Mouse (Mus musculus) hindlimb bud, embryonic 11.5 days (tissue): ENCODE measurements at regions not wholly inside any gene's neighbourhood (a gene's known extent, or its start where the extent isn't known, plus 50 kb on each side); places are given as distances from the start of the nearest gene placed in this dataset.

ENCODE experiments used
- DNase-seq: peaks from one replicate; pipeline ENCODE4 v3.0.0-alpha.2; 2012; ENCODE audit warnings: low read depth, low spot score; ENCODE audit errors: extremely low spot score

DNA sequence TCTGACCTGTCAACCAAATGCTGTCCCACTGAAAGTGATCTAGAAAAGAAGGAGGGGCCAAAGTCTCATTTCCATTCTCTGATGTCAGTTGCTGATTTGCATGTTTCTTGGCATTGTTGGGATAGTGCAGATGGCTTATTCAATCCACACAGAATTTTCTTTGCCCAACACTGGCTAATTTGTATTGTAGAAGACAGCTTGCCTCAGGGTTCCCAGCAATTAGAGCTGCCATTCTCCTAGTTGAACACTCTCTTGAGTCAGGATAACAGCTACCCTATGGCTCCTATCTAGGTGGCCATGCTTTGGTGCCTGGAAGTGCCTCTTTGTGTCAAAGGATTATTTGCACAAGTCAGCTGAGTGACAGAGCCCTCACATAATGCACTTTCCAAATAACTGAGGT is 569.0 kb downstream of the Lrriq3 start:
- DNase-seq, result no peak

DNA sequence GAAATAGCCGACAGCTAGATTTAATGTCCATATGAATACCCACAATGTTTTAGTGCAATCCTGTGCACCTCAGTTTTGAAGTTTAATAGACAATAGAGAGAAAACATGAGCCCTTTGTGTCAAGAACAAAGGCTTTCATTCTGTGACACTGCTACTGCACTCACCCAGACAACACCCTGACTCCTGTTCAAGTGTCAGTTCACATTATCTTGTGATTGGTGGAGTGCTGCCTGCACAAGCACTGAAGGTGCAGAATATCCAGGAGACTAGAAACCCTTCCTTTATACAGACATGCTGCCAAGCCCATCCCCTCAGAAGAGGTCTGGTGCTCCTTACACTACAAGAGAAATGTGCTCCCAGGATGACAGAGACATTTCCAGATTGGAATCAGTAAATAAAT is 579.3 kb downstream of the Lrriq3 start:
- DNase-seq, result no peak

DNA sequence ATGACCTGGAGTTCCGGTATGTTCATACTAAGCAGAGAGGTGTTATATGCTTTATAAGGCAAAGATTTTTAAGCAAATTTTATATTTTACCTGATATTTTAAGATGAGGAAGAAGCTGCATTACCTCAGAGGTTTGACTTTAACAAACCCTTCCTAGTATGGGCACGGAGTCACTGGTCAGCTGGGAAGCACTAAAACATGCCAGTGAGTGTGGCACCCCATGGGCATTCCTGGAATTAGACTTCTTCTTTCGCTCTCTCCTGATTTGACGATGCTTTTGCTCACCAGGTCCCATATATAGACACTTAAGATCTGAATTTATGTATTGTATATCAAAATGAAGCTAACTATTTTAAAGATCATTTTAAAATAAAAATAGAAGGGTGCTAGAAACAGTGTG is 587.0 kb downstream of the Lrriq3 start:
- DNase-seq, result no peak

DNA sequence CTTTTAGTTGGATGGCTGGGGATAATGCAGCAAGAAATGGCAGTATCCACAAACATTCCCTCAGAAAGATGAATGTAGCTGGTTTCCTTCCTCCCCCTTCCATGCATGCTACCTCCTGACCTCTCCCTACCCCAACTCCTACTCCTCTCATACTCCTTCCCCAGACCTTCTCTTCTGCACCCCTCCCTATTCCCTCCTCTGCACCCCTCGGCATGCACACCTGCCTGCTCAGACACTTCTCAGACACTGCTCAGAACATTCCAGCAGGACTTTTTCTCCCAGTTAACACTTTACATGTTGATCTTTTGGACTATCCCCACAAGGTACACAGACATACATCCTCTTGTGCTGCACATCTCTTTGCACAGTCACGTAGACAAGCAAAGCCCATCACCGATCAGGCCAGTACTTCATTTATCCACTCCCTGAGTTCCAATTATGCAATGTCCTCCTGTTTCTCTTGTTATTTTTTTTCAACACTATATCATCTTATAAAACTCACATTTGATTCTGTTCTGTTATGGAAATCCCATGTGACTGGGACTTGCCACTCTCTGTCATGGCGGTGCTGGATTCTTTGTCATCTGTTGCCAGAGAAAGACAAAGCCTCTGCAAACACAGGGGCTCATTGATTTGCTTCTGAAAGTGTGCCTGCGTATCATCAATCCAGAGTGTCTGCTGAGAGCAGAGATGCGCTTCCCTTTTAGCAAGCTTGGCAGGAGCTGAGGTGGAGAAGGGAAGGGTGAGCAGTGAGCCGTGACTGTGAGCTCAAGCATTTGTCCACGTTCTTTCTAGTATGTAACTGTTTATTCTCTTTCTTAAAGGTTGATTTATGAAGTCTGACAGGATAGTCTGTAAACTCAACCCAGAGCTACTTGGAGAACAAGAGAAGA is 589.9 kb downstream of the Lrriq3 start:
- DNase-seq, result no peak

DNA sequence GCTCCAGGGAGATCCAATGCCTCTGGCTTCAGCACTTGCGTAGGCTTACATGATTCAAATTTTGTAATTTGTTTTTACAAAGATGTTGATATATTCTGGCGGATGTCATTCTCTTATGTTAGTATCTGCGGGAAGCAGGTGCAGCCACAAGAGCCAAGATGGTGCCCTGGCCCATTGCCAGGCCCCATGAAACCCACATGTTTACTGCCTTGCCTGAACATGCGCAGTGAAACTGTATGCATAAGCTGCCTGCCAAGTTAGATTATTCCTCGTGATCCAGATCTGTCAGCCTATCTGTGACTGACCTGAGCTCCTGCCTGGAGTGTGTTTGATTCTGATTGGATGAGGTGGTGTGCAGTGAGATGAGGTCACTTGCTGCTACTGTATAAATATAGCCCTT is 595.1 kb downstream of the Lrriq3 start:
- DNase-seq, result no peak

DNA sequence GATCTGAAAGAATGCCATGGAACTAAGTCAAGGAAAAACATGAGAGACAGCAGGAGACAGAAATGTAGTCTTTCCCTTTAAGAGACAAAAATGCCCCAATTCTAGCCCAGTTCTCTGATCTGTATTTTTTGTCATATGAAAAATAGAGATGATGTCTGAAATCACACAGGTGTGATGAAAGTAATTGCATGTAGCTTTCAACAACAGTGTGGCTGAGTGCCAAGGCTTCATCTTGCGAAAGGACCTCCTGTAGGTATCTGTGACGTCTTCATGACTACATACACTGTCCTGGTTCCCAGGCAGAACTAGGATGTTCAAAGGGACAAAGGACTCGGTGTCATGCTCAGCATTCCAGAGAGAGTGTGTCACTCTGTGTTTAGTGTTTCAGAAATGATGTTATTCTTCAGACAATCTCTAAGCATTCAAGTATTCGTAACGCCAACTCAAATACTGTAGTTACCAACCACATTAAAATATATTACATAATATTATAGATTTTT is 629.8 kb downstream of the Lrriq3 start:
- no peak for DNase-seq

DNA sequence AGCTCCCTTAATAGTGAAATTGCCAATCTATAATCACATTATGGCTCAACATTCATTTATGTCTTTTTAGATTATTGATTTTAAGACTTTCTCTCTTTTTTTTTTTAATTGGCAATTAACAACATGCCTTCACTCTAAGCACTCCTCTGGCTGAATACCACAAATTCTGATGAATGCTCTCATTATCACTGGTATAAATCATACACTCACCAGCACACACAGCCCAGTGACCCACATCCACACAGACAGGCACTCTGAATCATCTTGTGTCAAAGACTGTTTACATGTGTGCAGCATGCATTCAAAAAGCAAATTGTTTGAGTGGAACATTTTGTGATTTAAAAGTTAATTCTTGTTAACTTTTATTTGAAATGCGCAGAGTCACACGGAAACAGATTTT is 649.2 kb downstream of the Lrriq3 start:
- DNase-seq, result no peak

DNA sequence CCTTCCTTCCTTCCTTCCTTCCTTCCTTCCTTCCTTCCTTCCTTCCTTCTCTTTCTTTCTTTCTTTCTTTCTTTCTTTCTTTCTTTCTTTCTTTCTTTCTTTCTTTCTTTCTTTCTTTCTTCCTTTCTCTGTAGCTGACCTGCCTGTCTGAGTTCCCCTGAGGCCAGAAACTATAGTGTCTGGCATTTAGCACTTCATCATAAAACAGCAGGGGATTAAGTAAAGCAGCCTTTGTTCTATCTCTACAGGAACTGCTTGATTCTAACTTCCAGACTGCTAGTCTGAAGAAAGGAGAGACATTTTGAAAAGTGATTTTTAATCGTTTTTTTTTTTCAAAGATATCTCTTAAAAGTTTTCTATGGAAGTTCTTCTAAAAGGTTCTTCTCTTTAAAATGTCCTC is 653.4 kb downstream of the Lrriq3 start:
- DNase-seq, result peak; percentile 6

DNA sequence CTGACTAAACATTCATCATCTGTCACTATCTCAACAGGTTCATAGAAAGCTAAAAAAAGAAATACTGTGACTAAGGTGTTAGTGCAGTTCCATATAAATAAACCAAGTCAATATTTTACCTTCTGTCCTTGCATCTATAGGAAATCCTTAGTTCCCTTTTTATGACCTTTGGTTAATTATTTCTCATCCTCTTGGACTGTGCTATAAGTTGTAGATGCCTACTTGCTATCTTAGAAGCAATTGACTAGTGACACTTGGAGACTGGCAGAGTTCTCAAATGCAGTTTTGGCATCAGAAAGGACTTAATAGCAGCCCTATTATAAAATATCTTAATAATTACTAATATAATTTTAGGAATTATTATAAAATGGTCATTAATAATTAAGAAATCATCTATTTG is 654.3 kb downstream of the Lrriq3 start:
- DNase-seq, result no peak

DNA sequence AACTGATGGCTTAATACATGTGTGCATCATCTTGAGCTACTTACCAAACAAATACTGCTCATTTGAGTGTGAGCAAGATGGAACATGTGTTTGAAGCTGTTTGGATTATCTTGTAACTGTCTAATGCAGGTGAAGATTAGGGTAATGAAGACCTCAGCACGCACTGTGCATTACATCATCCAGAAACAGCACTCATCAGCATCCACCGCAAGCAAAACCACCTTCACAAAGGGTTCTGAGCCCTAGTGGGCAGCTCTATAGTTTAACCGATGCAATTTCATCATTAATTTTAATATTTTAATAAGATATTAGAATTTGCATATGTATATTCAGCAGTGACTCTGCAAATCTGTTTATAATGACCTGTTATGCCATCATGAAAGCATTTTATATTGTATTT is 664.1 kb downstream of the Lrriq3 start:
- DNase-seq, result no peak

DNA sequence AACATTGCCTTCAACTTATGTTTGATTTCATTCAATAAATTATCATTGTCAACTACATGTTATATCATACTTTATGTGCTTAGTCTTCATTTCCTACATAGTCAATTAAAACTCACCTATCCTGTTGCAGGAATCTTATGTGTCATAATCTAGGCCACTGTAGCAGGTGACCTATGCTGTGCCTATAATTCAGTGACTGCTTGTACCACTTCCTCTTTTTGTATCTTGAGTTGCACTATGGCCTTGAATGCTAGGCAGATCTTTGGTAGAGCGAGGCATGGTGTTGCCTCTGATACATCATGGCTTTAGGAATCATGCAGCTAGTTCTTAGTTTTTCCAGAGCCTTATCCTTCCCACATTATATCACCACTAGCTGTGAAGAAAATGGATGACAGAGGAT is 682.8 kb downstream of the Lrriq3 start:
- DNase-seq, result no peak

DNA sequence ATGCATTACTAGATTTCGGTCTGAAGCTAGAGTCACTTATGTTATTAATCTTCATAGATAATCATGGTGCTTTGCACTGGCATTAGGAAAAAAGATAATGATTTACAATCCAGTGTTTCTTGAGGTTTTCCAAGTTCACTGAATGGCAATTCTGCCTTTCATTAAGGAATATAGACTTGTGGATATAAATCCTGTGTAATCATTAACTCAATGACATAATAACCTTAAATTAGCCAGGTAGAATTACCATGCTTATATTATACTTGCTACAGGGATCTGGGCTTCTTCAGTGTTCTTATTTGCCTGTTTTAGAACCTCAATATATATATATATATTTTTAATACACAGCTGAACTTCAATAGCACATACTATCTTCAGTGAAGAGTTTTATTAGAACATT is 683.8 kb downstream of the Lrriq3 start:
- no peak for DNase-seq

DNA sequence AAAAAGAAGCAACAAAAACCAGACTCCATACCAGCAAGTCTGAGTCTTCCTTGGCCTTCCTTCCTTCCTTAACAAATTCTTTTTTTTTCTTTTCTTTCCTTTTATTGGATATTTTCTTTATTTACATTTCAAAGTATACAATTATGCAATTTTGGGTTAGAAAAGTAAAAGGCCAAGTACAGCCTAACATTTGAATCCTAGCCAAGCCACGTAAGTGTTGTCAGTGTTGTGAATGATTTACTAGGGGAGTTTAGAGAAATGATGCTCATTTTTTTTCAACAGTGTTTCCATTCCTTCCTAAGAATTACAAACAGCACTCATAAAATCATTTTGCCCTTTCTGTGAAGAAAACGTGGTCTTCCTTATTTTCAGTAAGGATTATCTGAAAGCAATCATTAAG is 722.5 kb downstream of the Lrriq3 start:
- DNase-seq, result no peak

DNA sequence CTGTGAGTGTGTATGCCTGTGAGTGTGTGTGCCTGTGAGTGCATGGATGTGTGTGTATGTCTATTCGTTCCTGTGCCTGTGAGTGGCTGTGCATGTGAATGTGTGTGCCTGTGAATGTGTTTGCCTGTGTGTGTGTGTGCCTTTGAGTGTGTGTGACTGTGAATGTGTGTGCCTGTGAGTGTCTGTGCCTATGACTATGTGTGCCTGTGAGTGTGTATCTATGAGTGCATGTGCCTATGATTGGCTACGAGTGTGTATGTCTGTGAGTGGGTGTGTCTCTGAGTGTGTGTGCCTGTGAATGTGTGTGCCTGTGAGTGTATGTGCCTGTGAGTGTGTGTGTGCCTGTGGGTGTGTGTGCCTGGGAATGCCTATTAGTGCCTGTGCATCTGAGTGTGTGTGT is 731.6 kb downstream of the Lrriq3 start:
- DNase-seq, result no peak

DNA sequence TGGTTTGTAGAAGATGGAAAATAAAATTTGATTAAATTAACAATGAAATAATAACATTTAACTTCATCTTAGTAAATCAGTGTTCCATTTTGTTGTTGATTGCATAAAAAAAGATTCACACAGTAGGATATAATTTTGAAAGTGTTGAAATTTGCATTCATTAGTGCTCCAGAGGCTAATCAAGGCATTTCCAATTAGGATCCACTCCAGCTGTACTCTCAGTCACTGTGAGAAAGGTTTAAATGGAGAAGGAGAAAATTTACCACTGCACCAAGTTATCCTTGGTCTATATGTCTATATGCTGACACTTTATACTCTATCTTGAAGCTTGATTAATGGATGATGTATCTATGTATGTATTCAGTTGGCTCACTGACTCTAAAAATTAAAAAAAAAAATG is 695.3 kb upstream of the Negr1 start:
- no peak for DNase-seq

DNA sequence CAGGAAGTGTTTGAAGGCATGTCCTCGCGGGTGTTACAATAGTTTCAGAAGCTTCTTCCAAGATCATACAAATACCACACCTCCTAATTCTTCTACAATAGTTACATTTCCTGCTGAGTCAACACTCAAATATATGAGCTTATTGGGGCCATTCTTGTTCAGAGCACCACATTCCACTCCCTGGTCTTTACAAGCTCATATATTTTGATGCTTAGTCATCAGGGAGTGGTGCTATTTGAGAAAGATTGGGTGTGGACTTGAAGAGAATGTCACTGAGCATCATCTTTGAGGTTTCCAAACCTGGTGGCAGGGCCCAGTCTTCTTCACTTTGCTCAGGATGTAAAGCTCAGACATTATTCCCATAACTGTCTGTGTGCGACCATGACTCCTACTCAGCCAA is 685.9 kb upstream of the Negr1 start:
- no peak for DNase-seq

DNA sequence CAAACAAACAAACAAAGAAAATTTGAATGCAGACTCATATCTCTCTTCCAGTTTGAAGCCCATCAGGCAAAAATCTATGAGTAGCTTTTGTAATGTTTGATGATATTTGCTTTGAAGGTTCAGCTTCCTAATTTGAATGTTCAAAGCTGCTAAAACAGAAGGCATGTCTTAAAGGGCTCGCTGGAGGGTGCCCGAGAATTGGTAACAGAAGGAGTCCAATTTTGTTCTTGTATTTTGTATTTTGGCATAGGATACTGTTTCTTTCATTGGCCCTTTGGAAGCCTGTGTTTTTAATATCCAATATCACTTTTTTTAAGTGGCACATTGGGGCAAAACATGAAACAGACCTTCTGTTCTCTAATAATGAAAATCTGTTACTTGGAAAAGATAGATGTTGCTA is 683.2 kb upstream of the Negr1 start:
- no peak for DNase-seq

DNA sequence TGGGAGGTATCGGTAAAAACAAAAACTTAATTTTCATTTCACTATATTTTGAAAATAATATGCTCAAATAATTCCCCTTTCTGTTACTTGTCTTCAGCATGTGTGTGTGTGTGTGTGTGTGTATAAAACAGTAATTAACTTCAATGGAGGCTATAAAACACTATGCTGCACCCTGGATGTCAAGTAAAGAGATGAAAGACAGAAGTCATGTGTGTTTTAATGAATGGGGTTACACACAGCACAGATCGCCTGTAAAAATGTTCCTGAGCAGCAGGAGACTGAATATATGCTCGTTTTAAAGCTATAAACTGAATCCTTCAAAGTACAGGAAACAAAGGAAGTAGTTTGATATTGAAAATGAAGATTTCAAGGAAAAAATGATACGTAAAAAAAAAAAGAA is 680.9 kb upstream of the Negr1 start:
- DNase-seq, result peak; percentile 20

DNA sequence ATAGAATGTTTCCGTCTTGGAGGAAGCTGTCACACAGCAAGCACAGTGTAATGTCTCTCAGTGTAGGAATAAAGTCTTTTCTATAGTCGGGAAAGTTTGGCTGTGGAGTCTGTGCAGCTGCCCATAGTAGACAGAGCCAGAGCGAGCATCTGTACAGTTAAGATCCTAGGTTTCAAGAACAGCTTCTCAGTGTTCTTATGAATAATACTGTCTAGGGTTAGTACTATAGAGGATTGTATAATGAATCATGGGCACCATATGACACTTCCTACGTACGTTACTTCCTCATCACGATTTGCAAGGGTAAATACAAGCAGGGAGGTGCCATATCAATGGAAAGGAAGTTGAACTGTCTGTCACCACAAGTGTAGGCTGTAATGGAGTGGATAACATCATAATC is 645.6 kb upstream of the Negr1 start:
- no peak for DNase-seq

DNA sequence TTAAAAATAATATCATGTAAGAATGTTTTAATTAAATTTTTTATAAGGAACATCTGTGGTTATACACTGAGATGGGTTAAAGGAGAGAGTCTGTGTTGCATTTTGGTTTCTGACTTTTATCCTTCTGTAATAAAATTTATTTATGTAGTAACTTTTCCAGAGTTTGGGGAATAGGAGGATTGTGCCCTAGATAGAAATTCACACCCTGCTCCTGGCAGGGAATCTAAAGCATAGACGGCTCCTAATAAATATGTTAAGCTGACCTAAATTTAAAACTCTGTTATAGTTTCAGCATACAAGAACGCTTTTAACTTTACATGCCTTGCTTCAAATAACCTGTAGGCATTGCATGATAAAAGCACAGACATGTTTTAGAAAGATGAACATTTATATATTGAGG is 618.7 kb upstream of the Negr1 start:
- DNase-seq, result no peak

DNA sequence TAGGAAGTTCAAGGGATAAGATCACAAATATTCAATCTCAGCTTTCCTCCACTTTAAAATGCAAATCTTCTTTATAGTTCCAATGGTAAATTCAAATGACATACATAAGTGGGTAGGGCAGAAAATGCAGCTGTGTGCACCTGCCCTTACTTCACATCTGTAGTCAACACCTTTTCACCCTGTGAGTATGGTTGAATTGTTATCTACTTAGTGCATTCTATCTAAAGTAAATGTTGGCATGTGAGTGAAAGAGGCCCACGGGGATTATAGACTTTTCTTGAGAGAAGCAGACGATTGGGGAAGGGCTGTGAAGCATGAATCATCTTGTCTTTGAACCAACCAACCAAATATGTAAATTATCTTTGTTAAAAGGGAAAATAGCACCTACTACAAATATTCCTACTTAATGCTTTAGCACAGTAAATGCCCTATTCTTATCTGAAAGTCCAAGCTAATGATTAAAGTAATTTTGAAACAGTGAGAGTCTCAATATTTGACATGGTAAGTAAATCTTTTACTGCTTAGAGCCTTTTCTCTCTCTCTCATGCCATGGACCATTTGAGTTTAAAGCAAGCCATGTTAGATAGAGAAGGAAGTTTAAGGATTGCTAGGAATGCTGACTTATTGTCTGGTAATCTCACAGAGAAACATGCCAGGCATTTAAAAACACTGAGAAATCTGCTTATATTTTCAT is 617.4 kb upstream of the Negr1 start:
- no peak for DNase-seq

DNA sequence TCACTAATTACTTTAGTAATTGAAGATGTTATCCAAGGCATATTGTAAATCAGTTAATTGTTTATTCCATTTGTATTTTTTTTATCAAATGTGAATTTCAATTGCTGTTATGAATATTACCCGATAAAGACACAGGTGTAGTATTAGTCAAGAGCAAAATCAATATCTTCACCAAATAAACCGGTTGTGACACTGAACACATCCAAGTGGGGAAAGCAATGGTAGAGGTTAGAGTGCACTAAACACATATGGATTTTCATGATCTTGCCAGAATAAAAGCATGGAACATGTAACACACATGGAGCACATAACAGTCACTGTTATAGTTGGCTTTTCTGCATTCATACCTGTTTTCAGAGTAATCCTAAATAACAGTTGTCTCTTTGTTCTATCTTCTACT is 616.4 kb upstream of the Negr1 start:
- no peak for DNase-seq
